Mouse (Mus musculus) small intestine, adult 2 months (tissue): ENCODE results near the gene Tmcc3.

Experiments
- CTCF ChIP-seq: fragments of 200-500 bp; IDR thresholded peaks from 2 replicates; pipeline ENCODE4 v1.5.1; 2012; ENCODE audit warnings: low read depth, mild to moderate bottlenecking, control low read depth, inconsistent platforms, low read length, moderate library complexity, mixed read lengths; ENCODE audit not compliant: insufficient replicate concordance, insufficient read length; ENCODE audit errors: extremely low read depth
- POLR2A ChIP-seq: fragments of 200-500 bp; IDR thresholded peaks from 2 replicates; pipeline ENCODE4 v1.6.1; 2012; ENCODE audit warnings: low read depth, mild to moderate bottlenecking, control low read depth, inconsistent platforms, low read length, moderate library complexity

DNA sequence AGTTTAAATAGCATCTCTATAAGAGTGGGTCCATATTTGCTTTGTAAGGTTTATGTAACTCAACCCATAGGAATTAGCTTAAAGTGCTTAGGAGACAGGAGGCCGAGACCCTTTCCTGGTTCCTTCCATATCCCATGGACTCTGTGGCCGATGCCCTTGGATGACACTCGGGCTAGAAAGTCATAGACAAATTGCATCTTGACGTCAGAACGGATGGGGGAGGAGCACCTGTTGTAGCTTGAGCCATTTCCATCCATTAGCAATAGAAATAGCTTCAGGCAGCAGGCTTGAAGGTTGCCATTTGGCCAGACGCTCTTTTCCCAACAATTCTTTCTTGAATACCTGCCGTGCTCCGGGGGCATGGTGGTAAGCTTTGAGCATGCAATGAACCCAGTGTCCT is 150.1 kb downstream of the Tmcc3 start:
- TF ChIP-seq CTCF (no peak), POLR2A (no peak)
